Mouse (Mus musculus) ES-Bruce4 (cell line): Measurements from ENCODE around the gene Fgf2.

Source experiments
- CTCF ChIP-seq: IDR thresholded peaks from one replicate; pipeline ENCODE4 v1.8.1; 2011; ENCODE audit warnings: low read depth, low read length
- EP300 ChIP-seq: IDR thresholded peaks from 2 replicates; pipeline ENCODE4 v1.6.1; 2011; ENCODE audit warnings: low read depth, low read length; ENCODE audit not compliant: insufficient read depth
- POLR2A ChIP-seq: IDR thresholded peaks from one replicate; pipeline ENCODE4 v1.8.1; 2011; ENCODE audit warnings: low read length; ENCODE audit not compliant: insufficient read depth

DNA sequence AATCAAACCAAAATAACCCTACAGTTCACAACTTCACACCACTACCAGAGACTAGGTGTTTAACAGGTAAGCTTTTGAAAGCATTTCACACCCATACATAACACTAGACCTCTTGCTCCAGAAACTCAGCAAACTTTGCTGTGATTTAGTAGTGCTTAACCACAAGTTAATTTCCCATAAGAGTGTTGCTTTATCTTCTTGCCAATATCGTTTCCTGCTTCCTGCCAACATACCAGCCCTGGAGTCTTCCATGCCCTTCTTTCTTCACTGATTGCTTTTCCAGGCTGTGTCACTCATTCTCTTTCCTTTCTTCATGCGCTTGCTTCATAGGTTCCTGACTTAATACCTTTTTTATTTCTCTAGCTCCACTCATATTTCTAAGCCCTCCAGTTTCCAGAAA, 19.7 kb upstream of the Fgf2 start:
- no peak for TF ChIP-seq CTCF
- TF ChIP-seq POLR2A = no peak
- no peak for TF ChIP-seq EP300
